Mouse (Mus musculus) lung, postnatal 36 days (tissue): ENCODE data around the gene Tom1l1.
A peak's percentile ranks its signal among the peaks of the same experiment; 100 is the strongest.

Source experiments
- DNase-seq: peaks from one replicate; pipeline ENCODE4 v3.0.0; 2022; ENCODE audit warnings: mixed read lengths

Tom1l1 gene

DNA sequence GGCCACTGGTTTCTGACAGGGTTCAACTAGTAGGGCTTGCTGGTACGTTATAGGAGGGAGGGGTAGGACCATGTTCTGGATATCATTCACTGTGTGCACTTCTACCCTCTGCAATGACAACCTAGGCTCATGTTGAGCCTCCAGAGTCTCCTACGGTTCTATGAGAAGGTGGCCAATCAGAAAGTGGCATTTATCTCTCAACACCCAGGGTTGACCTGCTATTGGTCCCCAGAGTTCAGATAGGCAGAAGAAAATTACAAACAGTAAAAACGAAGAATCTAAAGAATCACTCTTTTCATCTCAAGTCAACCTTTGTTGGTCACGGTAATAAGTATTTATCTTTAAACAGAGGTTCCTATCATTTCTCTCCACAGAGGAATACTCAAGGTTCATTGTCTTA is 21.2 kb downstream of the Tom1l1 start:
- DNase-seq = no peak

DNA sequence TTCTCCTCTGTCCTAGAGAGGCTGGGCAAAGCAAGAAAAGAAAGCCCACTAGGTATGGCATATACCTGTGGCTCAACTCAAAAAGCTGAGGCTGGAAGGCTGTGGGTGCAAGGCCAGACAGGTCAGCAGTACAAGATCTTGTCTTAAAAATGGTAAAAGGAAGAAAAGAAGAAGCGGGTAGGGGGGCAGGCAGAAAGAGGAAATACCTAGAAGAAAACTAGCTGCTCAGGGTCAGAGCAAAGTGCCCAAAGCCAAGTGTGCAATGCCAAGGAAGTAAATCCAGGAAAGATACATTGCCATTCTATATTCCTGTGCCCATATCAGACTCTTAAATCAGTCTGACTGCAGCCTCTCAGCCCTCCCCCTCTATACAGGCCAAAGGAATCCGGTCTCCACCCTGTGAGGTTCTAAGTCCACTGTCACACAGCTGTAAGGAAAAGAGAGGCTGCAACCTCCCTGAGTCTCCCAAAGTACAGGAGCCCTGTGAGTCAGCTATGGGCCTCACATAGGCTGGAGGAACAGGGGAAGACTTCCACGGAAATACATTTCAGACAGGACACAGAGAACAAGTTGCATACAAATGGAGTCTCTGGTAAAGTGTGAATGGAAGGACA is 21.9 kb downstream of the Tom1l1 start:
- no peak for DNase-seq

DNA sequence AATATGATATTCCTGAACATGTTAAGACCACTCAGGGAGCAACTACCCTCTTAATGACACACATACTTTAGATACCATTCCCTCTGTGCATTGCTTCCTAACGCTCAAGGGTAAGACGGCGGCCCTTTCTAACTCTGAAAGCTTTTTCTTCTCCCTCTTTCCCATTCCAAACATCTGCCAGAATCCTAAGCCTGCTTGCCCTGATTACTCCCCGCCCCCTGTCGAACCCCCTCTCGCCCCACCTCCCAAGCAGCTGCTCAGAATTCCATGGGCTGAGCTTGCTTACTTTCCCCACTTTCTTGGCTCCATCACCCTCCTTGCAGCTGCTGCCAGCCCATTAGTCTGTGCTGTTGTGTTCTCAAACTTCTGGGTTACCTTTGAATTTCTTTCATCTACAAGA is 23.0 kb downstream of the Tom1l1 start:
- peak; percentile 54 for DNase-seq

DNA sequence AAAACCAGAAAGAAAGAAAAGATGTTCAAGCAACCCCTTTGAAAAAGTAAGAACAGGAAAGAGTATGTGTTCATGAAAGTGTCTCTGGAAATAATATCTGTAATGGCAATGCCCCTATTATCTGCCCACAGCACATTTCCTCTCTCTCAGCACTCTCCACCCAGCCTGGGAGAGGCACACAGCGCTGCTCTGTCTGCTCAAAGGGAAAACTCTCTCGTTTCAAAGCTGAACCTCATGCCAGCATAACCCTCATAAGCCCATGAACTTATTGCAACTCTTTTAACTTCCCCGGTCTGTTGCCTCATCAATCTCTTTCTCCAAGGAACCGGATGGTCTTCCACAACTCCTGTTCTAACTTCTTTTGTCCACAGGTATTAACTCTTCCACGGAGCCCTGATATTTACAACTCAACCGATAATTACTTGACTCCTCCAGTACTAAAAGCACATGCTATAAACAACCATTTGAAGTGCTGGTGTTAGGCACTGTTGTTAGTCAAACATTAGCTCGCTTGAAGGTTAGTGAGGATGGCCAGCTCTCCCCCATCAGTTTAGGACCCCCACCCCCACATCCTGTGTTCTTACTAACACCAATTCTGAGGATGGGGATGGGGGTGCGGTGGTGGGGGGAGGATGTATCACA is 23.7 kb downstream of the Tom1l1 start:
- DNase-seq = no peak

DNA sequence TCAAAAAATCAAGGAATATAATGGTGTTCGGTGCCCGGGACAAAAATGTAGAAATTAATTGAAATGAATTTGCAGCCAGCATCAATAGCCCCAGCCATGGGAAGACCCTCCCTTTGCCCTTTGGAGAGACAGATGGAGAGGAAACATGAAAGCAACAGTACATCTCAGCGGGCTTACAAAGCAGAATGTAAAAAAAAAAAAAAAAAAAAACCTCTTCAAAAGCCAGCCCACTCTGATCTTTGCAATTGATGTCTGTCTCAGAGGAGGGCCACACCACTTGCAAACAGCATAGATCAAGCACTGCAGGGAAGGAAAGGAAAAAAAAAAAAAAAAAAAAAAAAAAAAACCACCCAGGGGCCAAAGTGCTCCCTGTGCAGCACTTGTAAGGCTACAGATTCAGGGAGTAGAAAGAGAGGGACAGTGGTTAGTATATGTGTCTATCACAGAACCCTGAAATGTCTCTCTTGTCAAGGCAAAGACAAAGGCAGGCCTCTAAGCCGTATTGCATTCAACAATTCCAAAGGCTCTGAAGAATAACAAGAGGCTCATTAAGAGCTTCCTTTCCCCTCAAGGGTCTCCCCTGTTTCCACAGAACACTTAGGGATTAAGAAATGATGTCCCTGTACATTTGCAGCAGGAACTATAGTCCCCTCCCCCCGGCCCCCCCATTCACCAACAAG is 24.4 kb downstream of the Tom1l1 start:
- DNase-seq = no peak

DNA sequence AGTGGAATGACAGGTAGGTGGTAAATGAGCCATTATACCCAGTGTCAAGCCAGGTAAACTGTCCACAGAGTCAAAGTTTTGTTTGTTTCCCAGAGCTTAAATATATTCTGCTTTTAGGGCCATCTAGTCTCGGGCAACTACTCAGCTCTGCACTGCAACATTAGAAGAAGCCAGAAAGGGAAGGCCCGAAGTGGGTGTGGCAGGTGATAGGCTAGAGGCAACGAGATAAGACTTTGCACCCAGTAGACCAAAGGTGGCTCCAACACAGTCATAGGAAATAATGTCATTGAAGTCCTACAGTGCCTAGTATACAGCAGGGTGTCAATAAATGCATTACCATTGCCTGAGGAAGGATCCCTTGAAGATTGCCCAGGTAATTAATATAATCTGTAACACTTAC is 25.1 kb downstream of the Tom1l1 start:
- no peak for DNase-seq

DNA sequence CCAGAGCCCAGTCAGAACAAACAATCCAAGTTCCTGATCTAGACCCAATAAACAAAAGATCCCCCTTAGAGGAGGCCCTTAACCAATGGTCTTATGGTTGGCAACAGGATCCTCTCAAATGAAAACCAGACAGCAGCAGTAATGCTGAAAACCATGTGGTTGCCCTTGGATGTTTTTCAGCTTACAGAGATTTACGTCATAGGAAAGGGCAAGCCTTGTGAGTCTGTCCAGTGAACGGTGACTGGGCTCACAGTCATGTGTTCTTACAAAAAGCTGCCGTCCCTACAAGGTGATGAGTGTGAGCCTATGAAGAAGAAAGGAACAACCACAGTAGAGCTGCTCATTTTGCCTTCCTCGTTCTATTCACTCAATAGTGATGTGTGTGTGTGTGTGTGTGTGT is 27.5 kb downstream of the Tom1l1 start:
- no peak for DNase-seq

DNA sequence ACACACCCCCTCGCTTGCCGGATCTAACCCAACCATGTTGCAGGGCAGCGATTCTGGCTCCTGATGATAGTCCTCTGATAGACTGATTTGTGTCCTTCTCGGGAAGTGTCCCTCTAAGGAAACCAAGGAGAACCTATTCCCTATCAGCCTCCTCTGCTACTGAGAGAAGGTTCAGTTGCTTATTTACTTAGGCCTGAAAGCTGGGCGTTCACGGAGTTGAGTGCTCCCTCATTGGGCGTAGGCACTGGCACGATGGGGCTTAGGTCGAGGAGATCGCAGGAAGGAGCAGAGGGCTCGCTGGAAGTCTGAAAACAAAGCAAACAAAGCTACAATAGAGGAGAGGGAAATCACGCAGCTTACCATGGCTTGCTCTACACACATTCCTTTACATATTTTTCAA is 30.6 kb downstream of the Tom1l1 start:
- DNase-seq = peak; percentile 46

DNA sequence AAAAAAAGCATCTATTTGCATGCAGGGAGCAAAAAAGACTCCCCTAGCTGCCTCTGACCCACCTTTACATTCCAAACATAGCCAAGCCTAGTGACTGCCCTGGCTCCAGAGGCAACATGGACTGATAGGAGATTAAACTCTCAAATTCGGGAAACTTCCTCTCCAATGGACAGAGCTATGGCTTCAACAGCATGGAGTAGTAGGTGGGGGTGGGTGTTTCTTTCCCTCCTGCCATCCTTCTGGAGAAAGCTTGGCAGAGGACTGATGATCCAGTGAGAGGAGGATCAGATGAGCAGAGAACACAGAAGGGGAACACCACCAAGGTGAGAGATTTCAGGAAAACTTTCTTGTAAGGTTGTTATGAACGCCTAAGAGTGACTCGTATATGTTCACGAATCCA is 35.6 kb downstream of the Tom1l1 start:
- DNase-seq = no peak

DNA sequence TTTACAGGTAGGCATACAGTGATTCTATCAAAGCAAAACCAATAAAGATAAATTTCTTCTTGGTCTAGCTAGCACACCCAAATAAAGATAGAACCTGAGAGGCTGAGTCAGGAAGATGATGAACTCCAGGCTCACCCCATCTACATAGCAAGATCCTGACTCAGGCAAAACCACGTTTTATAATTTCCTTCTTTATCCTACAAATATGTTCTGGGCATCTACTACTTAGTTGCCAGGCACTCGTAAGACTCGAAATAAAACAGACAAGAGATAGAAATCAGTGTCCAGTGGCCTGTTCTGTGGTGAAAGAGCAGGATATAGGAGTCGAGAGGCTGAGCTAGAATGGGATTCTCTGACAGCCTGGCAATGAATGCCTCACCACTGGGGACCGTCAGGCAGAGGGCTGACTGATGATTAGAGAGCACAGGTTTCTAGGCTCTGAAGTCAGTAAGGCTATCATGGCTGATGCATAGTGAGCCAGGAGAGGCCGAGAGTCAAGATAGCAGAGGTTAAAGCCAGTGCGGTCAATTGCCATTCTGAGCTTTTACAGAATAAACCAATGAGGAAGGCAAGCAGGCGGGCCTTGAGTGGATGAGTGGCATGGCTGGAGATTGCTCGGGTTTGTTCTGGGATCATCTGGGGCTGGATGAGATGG is 37.8 kb downstream of the Tom1l1 start:
- DNase-seq = no peak

DNA sequence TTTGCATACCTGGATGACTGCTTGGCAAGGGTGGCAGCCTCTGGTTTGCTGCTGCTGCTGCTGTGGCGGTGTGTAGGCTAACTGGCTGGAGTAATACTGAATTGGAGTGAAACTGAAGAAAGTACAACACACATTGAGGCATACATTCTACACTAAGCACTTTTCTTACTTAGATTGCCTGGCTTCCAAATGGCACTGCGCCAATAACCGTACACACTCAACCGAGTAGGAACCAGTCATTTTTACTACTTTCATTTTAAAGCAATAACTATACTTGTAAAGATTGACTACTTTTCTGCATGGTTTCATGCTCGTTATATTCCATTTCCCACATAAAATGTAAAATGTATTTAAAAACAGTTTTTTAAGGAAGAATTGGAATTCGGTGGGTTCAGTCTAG is 38.4 kb downstream of the Tom1l1 start:
- DNase-seq = no peak

DNA sequence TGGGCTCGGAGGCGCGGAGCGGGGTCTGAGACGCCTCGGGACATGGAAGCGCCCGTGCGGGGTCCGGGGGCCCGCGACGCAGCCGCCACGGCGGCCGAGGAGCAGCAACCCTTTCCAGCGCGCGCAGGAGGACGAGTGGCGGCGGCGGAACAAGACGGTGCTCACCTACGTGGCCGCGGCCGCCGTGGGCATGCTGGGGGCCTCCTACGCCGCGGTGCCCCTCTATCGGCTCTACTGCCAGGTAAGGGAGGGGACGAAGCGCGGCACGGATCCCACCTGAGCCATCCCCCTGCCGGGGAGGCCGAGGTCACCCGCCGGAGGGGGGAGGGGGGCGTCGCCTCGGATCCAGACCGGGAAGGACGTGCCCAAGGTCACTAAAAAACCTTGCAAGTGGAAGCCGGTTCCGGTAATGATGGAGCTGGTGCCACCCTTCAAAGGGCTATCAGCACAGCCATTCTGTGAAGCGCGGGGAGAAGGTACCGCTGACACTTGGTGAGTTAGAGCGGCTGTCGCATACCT is 49.8 kb downstream of the Tom1l1 start:
- DNase-seq = peak; percentile 20

DNA sequence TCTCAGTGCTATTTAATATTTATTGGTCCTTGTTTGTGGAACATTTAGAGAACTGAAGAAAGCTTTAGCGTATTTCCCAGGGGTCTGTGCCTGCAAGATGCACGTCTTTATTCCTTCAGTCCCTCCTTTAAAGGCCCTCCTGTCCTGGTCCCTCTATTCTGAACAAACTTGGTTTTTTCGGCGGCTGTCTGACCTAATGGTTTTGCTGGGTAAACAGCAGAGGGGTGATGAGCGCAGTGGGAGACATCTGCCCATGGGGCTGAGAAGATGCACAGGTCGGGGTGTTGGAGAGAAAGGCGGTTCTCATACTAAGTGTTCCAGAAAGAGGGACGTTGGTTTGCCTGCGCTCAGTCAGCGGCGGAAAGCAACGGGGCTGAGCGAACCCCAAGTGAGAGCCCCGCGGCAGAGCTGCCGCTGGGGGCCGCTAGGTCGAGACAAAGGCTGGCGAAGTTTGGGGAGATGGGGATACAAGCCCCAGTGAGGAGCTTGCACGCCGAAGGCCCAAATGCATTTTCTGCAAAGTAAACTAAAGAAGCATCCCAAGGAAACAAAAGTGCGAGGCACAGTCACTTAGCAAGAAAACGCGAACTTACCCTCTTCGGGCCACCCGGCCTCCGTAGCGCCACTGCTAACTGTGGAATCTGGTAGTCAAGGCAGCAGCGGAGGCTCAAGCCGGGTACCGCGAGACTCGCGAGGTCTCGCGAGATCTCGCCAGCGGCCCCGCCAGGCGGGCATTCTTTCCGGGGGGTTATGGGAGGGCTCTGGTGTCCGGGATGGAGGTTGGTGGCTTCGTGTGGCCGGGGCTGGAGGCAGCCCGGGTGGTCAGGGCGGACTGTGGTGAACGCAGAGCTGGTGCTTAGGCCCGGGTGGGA is 50.5 kb downstream of the Tom1l1 start, which contains the start of the genes Stxbp4 and Cox11:
Stxbp4 (minus strand) TSS at position 645 of the 872 bp plus-strand sequence.
Cox11 (plus strand) TSS at position 734 of the 872 bp plus-strand sequence.
- peak; percentile 95 for DNase-seq

DNA sequence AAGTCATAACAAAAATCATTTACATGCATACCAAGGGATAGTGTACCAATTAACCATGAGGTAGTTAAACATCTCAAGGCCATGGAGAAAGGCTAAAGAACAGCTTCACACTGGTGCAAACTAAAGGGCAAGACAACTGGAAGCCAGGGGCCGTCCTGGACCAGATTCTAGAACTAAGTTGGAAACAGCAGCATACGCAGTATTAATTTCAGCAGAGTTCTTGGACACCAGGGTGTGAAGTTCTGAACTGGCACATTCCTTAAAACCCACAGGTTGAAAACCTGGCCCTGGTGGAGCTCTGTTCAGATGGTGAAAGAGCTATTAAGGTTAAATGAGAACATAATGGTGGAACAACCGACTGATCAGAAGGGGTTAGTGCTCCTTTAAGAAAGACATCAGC is 53.5 kb downstream of the Tom1l1 start:
- DNase-seq = no peak

DNA sequence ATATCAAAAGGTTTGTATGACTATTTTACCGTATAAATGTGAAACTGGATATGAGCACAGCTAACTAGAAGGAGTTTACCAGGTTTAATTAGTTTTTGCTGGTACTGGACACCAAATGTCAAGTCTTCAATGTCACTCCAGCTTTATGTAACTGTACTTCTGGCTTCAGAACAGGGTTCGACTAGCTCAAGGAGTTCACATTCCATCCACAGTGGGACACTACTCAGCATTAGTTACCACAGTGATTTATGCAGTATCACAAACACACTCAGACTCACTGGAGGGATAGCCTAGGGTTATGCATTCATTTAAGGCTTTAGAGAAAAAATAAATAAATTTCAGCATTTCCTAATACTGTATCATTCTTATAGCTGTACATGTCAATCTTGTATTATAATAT is 55.7 kb downstream of the Tom1l1 start:
- peak; percentile 33 for DNase-seq

DNA sequence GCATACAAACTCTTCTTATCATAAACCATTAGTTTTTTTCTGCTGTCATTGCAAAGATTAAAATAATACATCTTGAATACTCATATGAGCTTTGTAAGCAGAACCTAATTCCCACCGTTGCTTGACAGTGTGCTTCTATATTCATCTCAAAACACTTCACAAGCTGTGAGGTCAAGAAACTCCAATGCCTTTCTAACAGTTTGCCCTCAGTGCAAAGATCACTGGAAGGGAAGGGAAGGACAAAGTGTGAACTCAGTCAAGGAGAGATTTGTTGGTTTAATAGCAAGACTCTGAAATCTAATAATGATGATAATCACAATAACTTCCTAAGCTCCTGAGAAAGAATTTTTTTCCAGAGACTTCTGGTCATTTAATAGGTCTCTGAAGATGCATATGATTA is 60.4 kb downstream of the Tom1l1 start:
- no peak for DNase-seq

DNA sequence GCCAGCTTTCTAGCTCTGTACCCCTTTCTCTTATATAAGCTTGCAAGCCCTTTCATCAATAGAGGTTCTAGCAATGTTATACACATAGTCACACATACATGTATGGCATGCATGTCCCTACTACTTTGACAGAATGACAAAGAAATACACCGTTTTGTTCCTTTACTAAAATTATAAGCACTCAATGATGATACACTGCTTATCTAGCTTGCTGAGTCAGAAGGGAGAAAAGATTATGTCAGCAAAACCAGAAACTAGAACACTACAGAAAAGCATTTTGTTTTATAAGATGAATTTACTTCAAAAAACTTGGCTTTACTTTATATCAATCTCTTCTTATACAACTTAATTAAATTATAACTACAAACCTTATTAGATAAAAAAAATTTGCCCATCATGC is 63.0 kb downstream of the Tom1l1 start:
- DNase-seq = no peak

DNA sequence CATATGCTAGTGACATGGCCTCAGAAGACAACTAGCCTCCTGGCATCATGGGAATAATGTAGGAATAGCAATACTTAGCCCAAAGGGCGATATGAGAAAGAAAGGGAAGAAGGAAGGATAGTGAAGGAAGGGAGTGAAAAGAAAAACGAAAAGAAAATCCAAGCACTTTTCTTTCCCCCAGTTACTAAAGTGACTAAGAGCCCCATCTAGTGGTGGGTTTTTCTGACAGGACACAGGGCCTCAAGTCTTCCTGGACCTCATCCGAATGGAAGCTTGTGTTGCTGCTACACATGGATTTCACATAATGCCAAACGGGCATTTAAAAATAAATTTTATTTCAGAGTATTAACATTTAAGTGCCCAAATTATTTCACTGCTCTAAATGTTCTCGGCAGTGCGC is 64.7 kb downstream of the Tom1l1 start:
- peak; percentile 71 for DNase-seq

DNA sequence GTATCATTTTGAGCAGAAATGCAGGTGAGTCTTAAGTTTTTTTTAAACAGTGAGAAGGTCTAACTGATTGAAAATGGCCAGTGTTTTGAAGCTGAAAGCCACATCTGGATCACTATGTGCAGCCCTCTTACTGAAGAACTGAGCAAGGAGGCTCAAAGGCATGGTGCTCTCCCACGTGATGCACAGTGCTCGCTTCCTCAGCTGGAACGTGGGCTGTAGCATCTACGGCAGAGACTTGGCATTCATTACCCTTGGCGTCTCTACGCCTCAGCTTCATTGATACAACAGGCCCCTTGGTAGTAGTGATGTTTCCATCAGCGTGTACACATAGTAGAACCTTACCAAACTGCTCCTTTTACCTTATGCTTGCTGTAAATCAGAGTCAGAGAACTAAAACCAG is 65.7 kb downstream of the Tom1l1 start:
- DNase-seq = no peak

DNA sequence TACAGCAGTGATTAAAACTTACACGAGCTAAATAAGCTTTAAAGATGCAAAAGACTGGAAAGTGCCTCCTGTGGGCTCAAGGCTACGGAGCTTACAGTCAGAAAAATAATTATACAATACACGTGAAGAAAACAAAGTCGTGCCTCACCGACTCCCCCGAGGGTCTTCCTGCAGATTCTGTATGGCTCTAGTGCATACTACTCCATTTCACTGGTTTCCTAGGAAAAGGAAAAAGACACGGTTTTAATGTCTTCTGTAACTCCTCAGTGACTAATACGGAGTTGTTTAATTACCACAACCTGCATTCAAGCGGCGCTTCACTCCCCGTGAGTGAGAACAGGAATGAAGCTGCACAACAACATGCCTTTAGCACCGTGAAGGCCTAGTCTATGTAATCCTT is 66.1 kb downstream of the Tom1l1 start:
- DNase-seq = no peak

DNA sequence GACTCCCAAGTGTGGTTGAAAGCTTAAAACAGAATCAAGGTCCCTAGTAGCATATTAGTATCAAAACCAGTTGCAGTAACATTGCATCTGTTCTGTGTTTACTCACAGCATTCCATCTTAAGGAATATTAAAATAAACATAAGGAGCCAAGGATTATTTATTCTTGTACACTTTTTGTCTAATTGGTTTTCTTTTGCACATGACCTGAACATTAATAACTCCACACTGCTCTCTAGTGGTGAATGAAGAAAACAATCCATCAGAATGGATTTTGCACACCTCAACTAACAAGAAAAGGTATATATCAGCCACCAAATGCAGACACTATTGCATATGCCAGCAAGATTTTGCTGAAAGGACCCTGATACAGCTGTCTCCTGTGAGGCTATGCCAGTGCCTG is 71.7 kb downstream of the Tom1l1 start:
- peak; percentile 12 for DNase-seq

DNA sequence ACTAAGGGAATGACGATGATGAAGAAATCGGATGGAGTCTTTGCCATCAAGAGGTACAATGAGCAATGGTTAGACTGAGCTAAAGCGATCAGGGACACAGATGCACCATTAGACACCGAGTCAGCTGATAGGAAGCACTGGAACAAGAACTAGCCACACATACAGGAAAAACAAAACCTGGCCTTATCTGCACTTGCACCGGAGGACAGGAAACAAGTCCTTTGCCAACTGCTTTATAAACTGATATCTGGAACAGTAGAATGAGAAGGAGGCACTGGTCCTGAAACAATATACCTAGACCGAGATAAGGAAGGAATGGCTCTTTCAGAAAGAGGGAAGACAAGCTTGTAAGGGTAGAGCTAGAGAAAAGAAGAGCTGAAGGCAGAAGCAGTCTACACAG is 73.4 kb downstream of the Tom1l1 start:
- DNase-seq = no peak

DNA sequence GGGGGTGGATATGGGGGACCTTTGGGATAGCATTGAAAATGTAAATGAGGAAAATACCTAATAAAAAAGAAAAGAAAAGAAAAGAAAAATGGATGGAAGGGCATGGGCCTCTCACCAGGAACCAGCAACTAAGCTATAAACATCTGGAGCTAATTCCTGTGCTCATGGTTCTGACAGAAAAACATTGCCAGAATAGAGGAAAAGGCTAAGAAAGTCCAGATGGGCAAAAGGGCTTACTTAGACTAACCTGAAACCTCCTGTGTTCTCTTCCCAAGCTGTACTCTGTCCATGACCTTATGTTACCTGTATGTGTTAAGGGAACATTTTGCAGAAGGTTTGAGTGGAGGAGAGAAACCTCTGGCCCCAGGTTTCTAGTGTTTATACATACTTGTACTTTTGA is 76.0 kb downstream of the Tom1l1 start:
- DNase-seq = no peak
